Mouse (Mus musculus) embryo, embryonic 11.5 days (tissue): ENCODE measurements around the gene Kank3.

Source experiments
- DNase-seq: peaks from one replicate; pipeline ENCODE4 v3.0.0-alpha.2; 2012; ENCODE audit warnings: low read depth, low spot score

Gene Kank3

DNA sequence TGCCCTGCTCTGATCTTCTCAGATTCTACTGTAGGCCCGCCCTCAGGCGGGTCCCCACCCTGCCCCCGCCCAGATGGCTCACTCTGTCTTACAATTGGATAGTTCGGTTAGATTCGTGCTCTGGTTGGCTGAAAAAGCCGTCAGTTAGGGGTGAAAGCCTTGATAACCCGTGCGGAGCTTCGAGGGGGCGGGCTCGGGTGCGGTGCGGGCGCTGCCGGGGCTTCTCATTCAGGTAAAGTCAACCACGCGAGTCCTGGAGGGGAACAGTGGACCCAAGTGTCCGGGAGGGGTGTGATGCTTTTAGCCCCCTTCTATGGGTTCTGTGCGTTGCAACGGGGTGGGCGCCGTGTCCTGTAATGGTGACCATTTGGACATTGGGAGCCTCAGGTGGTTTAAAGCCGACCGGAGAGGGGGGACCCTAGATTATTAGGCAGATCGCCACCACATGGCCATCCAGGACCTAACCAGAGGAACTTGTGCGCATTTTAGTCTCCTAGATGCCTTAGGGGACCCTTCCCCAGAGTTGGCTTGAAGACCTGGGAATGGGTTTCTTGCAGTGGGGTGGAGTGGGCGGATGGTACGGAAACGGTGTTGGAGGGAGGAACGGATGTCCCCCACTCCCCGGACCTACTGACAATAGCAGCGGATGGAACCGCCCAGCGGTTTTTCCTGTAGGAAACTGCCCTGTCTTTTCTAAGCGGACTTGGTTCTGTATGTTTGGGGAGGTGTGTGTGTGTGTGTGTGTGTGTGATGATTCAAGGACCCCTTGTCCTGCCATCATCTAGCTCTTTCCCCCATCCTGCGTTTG, at the start of gene Kank3:
Kank3 (plus strand) TSS at position 186 of the 808 bp plus-strand sequence.
- peak; percentile 91 for DNase-seq

DNA sequence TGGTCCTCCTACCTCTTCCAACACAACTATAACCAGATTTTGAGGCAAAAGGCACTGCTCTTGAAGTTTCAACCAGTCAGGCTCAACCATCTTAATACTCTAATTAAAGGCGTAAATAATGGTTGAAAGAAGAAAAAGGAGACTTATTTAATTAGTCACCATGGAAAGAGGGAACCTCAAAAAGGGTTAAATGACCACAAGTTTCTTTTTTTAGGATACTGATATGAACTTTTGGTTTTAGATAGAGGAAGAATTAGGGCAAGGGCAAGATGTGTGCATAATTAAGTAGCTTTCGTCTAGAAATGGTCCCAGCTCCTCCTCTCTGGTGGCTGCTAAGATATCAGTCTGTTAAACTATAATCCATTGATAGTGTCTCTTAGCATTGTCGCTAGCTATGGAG, 43.9 kb upstream of the Kank3 start:
- DNase-seq = no peak

- no peak for DNase-seq
These were observed 38.7 kb upstream of the Kank3 start for GRCm38 (mm10) chr17:33771617-33772016.

DNA sequence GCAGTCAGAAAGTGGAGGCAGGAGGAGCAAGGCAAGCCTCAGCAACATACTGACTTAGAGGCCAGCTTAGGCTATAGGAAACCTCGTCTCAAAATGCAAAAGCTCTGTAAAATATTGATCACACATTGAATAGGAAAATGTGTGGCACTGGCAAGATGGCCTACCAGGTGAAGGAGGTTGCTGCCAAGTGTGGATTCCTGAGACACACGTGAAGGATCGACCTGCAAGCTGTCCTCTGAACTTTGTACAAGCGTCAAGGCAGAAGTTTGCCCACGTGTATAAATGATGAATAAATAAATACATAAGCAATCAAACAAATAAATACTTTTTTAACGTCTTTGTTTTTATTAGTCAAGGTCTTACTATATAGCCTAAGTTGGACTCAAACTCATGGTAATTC, 36.9 kb upstream of the Kank3 start:
- DNase-seq = no peak

- DNase-seq = no peak
These were observed 36.3 kb upstream of the Kank3 start for GRCm38 (mm10) chr17:33773871-33774572.

DNA sequence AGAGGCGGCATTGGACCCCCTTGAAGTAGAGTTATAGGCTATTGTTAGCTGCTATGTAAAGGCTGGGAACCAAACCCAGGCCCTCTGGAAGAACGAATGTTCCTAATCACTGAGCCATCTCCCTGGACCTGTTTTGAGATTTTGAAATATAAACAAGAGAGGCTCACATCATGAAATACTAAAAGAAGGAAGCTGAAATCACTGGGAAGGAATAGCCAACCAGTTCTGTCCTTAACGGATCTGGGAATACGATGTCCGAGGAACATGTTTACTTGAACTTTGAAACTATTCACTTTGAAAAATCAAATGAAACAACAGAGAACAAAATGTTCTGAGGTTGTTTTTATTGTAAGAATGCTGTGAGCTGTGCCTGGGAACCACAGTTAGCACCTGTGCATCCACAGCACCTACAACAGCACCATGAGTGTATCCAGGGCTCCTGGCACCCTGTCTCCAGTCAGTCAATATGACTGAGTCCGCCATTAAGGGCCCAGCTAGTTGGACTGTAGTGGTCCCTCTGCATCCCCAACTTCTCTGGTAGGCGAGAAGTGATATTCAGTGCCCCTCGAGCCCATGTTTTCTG, 35.7 kb upstream of the Kank3 start:
- DNase-seq = no peak

DNA sequence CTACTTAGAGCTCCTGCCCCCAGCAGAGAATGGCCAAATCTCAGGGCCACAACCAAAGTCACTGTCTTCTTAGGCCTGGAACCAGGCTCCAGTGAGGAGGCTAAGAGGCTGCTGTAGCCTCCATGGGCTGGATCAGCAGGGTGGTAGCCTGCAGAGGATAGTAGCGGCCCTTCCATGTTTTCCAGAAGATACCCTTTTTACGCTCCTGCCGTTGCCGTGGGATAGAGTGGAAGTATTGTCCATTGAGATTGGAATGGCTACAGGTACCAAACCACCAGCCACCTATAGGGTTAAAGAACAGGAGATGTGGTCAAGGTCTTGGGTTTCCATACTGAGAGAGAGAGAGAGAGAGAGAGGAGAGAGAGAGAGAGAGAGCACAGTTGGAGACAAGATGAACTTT, 35.0 kb upstream of the Kank3 start:
- DNase-seq = no peak

GRCm38 (mm10) chr17:33779271-33779966, 30.9 kb upstream of the Kank3 start:
- DNase-seq = peak; percentile 67

DNA sequence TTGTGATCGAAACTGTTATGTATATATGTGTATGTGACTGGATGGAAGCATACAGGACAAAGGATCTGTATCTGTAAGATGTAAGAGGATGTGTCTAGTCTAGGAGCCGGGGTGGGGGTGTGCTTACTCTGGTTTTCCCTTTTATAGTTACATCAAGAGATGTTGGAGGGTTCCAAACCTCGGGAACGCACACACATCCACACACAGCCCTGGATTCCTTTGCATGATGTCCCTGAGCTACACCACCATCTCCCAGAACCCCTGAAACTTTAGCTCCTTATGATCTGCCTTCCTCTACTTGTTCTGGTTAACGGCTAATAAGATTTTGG, 30.4 kb upstream of the Kank3 start:
- DNase-seq = no peak

DNA sequence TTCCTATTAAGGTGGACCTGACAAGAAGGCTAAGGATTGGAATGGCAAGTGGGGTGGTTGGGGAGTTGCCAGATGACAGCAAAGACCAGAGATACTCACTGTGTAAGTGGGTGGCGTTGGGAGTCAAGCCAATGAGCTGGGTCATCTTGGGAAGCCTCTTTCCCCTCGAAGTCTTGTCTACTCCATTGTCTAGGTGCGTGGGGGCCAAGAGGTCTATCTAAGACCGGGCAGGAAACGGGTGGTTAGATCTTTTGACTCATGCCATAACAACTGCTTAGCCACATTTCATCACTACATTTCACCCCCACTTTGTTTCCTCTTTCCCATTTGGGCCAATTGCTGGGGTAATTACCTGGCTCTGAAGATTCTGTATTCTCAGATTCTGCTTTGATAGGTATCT, 29.9 kb upstream of the Kank3 start:
- no peak for DNase-seq

- DNase-seq = peak; percentile 46
These were observed 29.0 kb upstream of the Kank3 start, which contains the start of gene Angptl4 for GRCm38 (mm10) chr17:33781124-33781977. Gene Angptl4 (minus strand): TSS chr17:33781830.

GRCm38 (mm10) chr17:33782067-33782466, 28.3 kb upstream of the Kank3 start:
- DNase-seq = no peak

- no peak for DNase-seq
These were observed 26.9 kb upstream of the Kank3 start for GRCm38 (mm10) chr17:33783408-33783807.

DNA sequence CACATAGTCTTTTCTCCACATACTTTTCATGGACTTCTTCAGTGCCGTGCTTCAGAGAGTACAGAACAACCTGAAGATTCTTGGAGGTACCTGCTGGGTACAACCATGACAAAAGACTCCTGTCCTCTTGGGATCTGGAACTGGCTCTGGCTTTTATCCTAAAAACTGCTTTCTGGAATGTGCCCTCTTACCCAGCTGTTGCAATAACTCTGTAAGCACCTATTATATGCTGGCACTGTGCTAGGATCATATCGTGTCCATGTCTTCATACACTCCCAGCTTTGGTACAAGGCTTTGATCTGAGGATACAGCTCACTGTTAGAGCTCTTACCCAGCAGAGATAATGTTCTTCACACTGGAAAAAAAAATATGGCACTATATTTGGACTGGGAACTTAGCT, 25.4 kb upstream of the Kank3 start:
- DNase-seq = no peak

DNA sequence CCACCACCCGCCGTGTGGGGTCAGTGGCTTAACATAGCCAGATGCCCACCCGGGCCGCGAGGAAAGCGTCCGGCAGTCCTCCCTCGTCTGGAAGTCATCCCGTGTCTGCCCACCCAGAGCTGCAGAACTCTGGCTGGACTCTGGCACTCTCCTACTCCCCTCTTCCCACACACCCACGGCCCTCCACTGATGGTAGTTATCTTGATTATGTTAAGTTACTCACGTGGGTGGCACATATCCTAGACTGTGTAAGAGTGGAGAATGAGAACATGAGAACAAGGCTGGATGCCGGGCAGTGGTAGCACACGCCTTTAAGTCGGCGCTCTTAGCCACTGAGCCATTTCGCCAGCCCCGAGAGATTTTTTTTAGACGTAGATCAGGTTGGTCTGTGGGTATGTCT, 23.9 kb upstream of the Kank3 start:
- no peak for DNase-seq

- DNase-seq = no peak
These were observed 21.6 kb upstream of the Kank3 start for GRCm38 (mm10) chr17:33788732-33789131.

DNA sequence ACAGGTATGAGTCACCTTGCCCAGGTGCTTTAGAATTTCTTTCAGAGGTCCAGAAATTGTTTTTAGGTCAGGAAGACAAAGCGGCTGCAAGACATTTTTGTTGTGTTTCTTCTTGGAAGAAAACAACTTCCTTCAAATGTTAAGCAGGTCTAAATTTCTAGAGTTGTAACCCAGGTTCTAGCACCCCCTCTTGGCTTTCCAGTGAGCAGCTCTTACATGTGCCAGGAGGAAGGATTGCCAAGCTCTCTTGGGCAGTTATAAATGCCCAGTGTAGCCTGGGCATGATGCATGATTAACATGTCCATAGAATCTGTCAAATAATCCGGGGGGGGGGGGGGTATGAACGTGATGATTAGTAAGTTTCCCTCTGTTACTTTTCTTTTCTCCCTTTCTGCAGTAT, 12.0 kb upstream of the Kank3 start:
- DNase-seq = no peak

GRCm38 (mm10) chr17:33799277-33799676, 11.0 kb upstream of the Kank3 start:
- no peak for DNase-seq

DNA sequence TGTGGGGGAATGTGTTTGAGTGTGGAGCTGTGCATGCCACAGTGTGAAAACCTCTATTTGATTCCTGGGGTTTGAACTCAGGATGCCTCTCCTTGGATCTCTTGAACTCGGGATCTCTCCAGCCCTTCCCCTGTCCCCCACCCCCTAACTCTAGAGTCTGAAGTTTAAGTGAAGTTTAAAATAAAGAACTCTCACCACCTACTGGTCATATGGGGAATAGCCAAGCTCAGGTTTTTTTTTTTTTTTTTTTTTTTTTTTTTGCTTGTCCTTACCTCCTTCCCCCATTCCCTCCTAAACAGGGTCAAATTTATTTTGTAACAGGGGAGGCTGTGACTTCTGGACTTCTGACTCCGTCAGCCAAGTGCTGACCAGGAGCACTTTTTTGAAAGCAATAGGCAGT, 8.1 kb upstream of the Kank3 start:
- DNase-seq = no peak

DNA sequence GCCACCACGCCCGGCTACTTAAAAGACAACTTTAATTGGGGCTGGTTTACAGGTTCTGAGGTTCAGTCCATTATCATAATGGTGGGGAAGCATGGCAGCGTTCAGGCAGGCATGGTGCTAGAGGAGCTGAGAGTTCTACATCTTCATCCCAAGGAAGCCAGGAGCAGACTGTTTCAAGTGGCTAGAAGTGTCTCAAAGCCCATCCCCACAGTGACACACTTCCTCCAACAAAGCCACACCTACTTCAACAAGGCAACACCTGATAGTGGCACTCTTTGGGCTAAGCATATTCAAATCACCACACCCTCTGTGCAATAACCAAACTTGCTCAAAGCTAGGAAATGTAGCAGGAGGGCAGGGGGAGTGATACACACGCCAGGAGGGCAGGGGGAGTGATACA, 6.1 kb upstream of the Kank3 start:
- DNase-seq = no peak

DNA sequence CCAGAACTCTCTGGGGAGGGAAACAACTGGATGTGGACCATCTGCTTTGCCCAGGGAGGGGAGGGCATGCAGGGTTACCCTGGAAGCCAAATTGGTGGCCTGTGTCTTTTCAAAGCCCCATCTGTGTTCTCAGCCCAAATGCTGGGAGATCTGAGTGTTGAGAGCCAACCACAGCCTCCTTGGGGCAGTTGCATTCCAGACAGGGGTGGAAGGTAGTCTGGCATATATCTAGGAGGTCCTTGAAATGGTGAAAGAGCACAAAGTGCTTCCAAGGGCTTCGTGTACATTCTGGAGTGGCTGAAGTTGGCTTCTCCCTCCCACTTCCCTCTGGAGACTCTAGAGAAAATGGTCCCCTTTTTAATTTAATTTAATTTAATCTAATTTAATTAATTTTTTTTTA, 5.6 kb upstream of the Kank3 start:
- no peak for DNase-seq
